Mouse (Mus musculus) megakaryocyte, embryonic 14.5 days (primary cell): ENCODE results near the gene Ap3d1. TPM values are rescaled to one million over a fixed set of nuclear protein-coding genes. Genes with fewer than 3 reads are reported as not detected.

Experiments used
- H3K27me3 ChIP-seq: replicated peaks from 2 replicates; pipeline ENCODE3; 2012; ENCODE audit warnings: inconsistent platforms
- H3K36me3 ChIP-seq: replicated peaks from 2 replicates; pipeline ENCODE3; 2012; ENCODE audit warnings: low read length, inconsistent platforms, mixed read lengths
- H3K4me1 ChIP-seq: 2 replicates; pipeline ENCODE4 v1.6.1; 2012; ENCODE audit warnings: inconsistent platforms
- H3K4me3 ChIP-seq: replicated peaks from 2 replicates; pipeline ENCODE3; 2012; ENCODE audit warnings: moderate library complexity, mild to moderate bottlenecking, inconsistent platforms
- H3K9me3 ChIP-seq: 2 replicates; pipeline ENCODE4 v1.6.1; 2012; ENCODE audit warnings: inconsistent platforms
- FLI1 ChIP-seq: IDR thresholded peaks from 2 replicates; pipeline ENCODE4 v1.6.1; 2012; ENCODE audit warnings: low read length, inconsistent platforms, mixed read lengths
- GATA1 ChIP-seq: IDR thresholded peaks from 3 replicates; pipeline ENCODE4 v1.6.1; 2012; ENCODE audit warnings: mixed read lengths, low read length, inconsistent platforms, borderline replicate concordance
- polyA plus RNA-seq: library from polyadenylated mRNA; stranded (reverse); fragments of >175 nt; gene quantifications from 2 replicates; pipeline ENCODE4 v1.2.3, GENCODE M21; 2012; ENCODE audit warnings: low replicate concordance; ENCODE audit not compliant: insufficient read depth

Ap3d1 gene
- polyA plus RNA-seq, 1 experiment, result 24.8 TPM

DNA sequence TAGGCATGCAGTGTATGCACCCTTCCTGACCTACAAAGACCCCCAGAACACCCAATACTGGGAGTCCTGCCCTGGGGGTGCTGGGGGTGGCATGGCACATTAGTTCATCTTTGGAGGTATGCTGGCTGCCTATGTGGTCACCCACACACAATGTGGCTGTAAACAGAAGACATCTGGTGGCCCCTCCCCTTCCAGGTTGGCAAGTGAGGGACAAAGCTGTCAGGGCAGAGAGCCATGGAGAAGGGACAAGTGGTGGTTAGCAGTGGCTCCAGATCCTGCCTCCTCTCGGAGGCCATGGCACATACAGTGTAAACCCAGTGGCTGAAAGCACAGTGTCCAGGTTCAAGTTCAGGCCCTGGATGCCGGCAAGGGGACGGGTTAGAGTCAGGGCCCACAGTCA is 55.4 kb downstream of the Ap3d1 start:
- H3K9me3 ChIP-seq, result no peaks in the 10 kb centered on the region
- peaks cover 80% of the 10 kb centered on the region for H3K4me1 ChIP-seq
- no peaks in the 10 kb centered on the region for H3K27me3 ChIP-seq
- no peak for TF ChIP-seq FLI1
- no peak for TF ChIP-seq GATA1
- no peak overlapping the region for H3K4me3 ChIP-seq
- peaks cover 93% of the 10 kb centered on the region for H3K36me3 ChIP-seq

DNA sequence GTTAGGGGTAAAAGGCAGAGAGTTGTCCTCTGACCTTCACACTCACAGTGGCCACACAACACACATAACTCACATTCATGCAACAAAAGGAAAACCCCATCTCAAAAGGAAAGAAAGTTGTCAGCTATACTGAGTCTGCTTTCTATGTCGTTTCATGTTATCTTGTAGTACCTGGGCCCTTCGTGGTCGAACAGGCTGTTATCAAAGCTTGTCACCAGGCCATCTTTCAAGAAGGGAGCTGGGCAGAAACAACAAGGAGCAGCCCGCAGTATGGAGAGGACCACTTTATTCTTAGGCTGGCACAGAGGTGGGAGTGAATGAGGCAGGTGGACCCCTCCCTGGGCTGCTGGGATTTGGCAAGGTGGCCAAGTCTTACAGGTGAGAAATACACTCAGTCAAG is 57.1 kb downstream of the Ap3d1 start:
- H3K4me3 ChIP-seq, result no peak overlapping the region
- peaks cover 80% of the 10 kb centered on the region for H3K4me1 ChIP-seq
- no peak for TF ChIP-seq GATA1
- no peak for TF ChIP-seq FLI1
- H3K27me3 ChIP-seq, result no peaks in the 10 kb centered on the region
- H3K9me3 ChIP-seq, result no peaks in the 10 kb centered on the region
- H3K36me3 ChIP-seq, result peaks cover 77% of the 10 kb centered on the region

DNA sequence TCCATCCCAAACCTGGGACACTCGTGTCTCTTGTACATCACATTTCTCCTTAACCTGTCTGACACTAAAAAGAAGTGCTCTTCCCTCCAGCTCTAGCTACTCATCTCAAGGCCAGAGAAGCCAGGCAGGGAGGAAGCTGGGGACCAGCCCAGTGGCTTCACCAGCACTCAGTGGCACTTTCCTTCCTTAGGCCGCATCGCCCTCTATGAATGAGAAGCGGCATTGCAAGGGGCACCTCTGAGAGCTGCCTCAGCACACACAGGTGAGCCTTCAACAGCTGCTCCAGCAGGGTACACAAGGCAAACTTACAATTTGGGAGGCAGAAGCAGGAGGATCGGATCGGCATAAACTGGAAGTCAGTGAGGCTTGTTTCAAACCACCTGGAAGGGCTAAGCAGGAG is 57.9 kb downstream of the Ap3d1 start:
- Histone ChIP-seq H3K27me3 (no peaks in the 10 kb centered on the region), H3K9me3 (no peaks in the 10 kb centered on the region), H3K4me3 (peak overlapping the region; percentile 7), H3K4me1 (peaks cover 80% of the 10 kb centered on the region), H3K36me3 (peaks cover 69% of the 10 kb centered on the region)
- no peak for TF ChIP-seq FLI1
- no peak for TF ChIP-seq GATA1

DNA sequence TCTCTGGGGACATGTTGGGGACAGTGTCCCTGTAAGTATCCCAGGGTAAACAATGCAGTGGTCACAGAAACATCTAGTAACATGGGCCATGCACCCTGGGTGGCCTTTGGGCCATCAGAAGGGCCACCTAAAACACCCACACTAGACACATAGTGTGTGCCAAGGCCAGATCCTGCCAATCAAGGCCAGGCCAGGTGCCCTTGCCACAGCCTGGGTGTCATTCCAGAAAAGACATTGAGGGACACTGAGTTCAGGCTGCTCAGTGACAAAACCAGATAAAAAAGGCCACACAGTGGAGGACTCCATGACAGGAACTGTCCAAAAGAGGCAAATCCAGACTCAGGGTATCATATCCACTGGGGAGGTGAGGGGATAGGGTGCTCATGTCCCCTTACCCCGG is 58.4 kb downstream of the Ap3d1 start:
- peaks cover 85% of the 10 kb centered on the region for H3K4me1 ChIP-seq
- peaks cover 63% of the 10 kb centered on the region for H3K36me3 ChIP-seq
- H3K27me3 ChIP-seq, result no peaks in the 10 kb centered on the region
- H3K4me3 ChIP-seq, result peak overlapping the region; percentile 44
- no peaks in the 10 kb centered on the region for H3K9me3 ChIP-seq
- TF ChIP-seq FLI1 (no peak), GATA1 (no peak)

- no peak overlapping the region for H3K4me3 ChIP-seq
- peaks cover 93% of the 10 kb centered on the region for H3K4me1 ChIP-seq
Observed at GRCm38 (mm10) chr10:80682003-80682402, 60.1 kb downstream of the Ap3d1 start.

DNA sequence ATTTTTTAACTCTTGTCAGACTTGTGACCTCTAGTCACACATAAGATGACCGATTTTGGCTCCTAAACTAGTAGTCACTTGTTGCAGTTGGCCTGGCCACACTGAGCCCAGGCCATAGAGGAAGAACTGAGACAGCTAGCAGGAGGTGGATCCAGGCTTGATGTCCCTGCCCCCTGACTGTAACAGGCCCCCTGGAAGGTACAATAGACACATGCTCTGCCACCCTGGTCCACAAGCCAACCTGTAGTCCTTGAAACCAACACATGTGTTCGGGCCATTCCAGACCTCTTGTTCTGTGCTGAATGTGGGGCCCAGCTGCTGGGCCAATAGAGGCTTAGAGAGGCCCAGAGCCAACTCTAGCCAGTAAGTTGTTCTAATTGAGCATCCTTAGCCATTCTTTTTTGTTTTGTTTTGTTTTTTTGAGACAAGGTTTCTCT is 61.8 kb downstream of the Ap3d1 start:
- Histone ChIP-seq H3K4me1 (peaks cover 77% of the 10 kb centered on the region), H3K36me3 (peaks cover 31% of the 10 kb centered on the region), H3K4me3 (peak overlapping the region; percentile 77), H3K27me3 (no peaks in the 10 kb centered on the region), H3K9me3 (no peaks in the 10 kb centered on the region)
- TF ChIP-seq GATA1 (no peak), FLI1 (no peak)

More at GRCm38 (mm10) chr10:80682003-80682402, 60.1 kb downstream of the Ap3d1 start:
- H3K27me3 ChIP-seq, result no peaks in the 10 kb centered on the region
- peaks cover 48% of the 10 kb centered on the region for H3K36me3 ChIP-seq
- TF ChIP-seq FLI1, result no peak
- no peak for TF ChIP-seq GATA1
- H3K9me3 ChIP-seq, result no peaks in the 10 kb centered on the region

DNA sequence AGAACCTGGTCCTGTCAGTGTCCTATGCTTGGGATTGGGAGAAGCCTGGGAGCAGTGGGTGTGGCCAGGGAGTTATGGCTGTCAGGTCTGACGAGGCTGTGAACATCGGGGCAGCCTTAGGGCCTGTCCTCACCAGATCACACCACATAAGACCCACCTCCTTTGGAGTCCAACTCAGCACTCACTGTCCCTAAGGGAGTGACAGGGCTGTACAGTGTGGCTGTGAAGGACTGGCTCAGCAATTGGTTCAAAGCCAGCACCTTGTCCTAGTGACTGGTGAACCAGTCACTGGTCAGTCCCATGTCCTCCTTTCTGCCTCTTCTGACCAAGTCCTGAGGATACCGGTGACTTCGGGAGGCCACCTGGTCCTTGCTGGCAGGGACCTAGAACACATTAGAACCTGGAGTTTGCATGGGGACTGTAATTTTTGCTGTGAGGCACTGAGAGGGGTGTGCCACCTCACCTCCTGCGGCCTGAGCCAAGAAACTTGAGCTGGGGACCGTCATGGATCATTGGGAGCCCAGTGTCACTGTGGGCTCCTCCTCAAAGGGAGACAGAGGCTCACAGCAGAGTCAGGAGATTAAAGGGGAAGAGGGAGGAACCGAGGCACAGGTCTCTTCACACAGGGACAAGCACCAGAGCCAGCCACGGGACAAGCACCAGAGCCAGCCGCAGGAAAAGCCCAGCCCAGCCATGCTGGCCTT is 62.4 kb downstream of the Ap3d1 start:
- Histone ChIP-seq H3K4me3 (peak overlapping the region; percentile 98), H3K27me3 (no peaks in the 10 kb centered on the region), H3K9me3 (no peaks in the 10 kb centered on the region), H3K36me3 (peaks cover 31% of the 10 kb centered on the region), H3K4me1 (peaks cover 76% of the 10 kb centered on the region)
- no peak for TF ChIP-seq FLI1
- TF ChIP-seq GATA1, result no peak

GRCm38 (mm10) chr10:80678601-80679377 is 63.3 kb downstream of the Ap3d1 start:
- Histone ChIP-seq H3K36me3 (peaks cover 32% of the 10 kb centered on the region), H3K9me3 (no peaks in the 10 kb centered on the region), H3K27me3 (no peaks in the 10 kb centered on the region), H3K4me1 (peaks cover 76% of the 10 kb centered on the region), H3K4me3 (peak overlapping the region; percentile 98)
- no peak for TF ChIP-seq FLI1
- TF ChIP-seq GATA1, result no peak

- H3K9me3 ChIP-seq, result no peaks in the 10 kb centered on the region
- H3K4me1 ChIP-seq, result peaks cover 76% of the 10 kb centered on the region
- H3K36me3 ChIP-seq, result peaks cover 32% of the 10 kb centered on the region
- H3K4me3 ChIP-seq, result peak within 1 kb of the TSS; percentile 98
- no peaks in the 10 kb centered on the region for H3K27me3 ChIP-seq
- TF ChIP-seq GATA1 (peak; percentile 81; the same call in 2 of the 3 replicates), FLI1 (no peak)
Observed at GRCm38 (mm10) chr10:80677942-80678436, 64.1 kb downstream of the Ap3d1 start, which contains the start of gene Mknk2. Mknk2 (minus strand) TSS chr10:80678112.
